Mouse (Mus musculus) G1E (cell line): Measurements from ENCODE around the gene Gmeb2.

ENCODE experiments used
- CTCF ChIP-seq: IDR thresholded peaks from 2 replicates; pipeline ENCODE4 v1.5.1; 2012; ENCODE audit warnings: low read depth, low read length, inconsistent platforms, mixed read lengths
- GATA1 ChIP-seq: IDR thresholded peaks from 2 replicates; pipeline ENCODE4 v1.6.1; 2012; ENCODE audit warnings: borderline replicate concordance, low read length, inconsistent platforms, mixed read lengths
- TAL1 ChIP-seq: conservative IDR thresholded peaks from 2 replicates; pipeline ENCODE4 v1.6.1; 2012; ENCODE audit warnings: low read depth, low read length, inconsistent platforms, mixed read lengths

DNA sequence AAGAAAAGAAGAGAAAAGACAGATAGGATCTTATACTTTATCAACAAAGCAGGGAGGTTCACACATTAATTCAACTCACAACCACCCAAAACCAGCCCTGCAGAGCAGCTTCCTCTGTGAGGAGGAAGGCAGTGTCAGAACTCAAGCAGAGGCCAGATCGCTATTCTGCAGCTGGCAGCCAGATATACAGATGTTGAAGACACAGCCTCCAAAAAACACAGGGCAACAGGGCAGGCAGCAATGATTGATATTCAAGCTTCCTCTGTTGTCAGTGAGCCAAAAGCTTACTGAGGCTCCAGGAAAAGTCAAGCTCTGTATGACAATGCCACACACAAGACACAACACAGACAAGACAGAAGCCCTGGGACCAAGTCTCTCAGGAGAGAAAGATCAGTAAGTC, 11.1 kb downstream of the Gmeb2 start:
- TF ChIP-seq CTCF (no peak), GATA1 (no peak), TAL1 (no peak)
